Mouse (Mus musculus) cortical plate, adult 2 months (tissue): ENCODE data around the gene Gm21954. TPM values are rescaled to one million over a fixed set of nuclear protein-coding genes. Genes with fewer than 3 reads are reported as not detected.

Experiments used
- H3K27ac ChIP-seq: fragments of 200-500 bp; 2 replicates; pipeline ENCODE4 v1.5.1; 2012; ENCODE audit warnings: low read length, control low read depth, inconsistent platforms; ENCODE audit not compliant: insufficient read depth
- H3K4me1 ChIP-seq: fragments of 200-500 bp; 2 replicates; pipeline ENCODE4 v1.6.1; 2011; ENCODE audit warnings: low read length; ENCODE audit not compliant: control insufficient read depth, insufficient read depth
- H3K4me3 ChIP-seq: fragments of 200-500 bp; 2 replicates; pipeline ENCODE4 v1.5.1; 2011; ENCODE audit warnings: mild to moderate bottlenecking, low read length, control low read depth; ENCODE audit not compliant: insufficient read depth
- CTCF ChIP-seq: fragments of 200-500 bp; IDR thresholded peaks from 2 replicates; pipeline ENCODE4 v1.5.1; 2011; ENCODE audit warnings: mild to moderate bottlenecking, control low read depth, low read length; ENCODE audit not compliant: insufficient read depth; ENCODE audit errors: extremely low read depth
- POLR2A ChIP-seq: fragments of 200-500 bp; IDR thresholded peaks from 2 replicates; pipeline ENCODE4 v1.6.1; 2011; ENCODE audit warnings: mild to moderate bottlenecking, low read length, control low read depth; ENCODE audit not compliant: insufficient read depth; ENCODE audit errors: extremely low read depth
- polyA plus RNA-seq: library from polyadenylated mRNA; depleted of rRNA; stranded (reverse); fragments of >200 nt; gene quantifications from 2 replicates; pipeline ENCODE4 v1.2.3, GENCODE M21; 2012

Gene Gm21954
- polyA plus RNA-seq, 1 experiment: not detected

- TF ChIP-seq POLR2A (no peak), CTCF (no peak)
- peak overlapping the region; percentile 51 for H3K4me3 ChIP-seq
- peak overlapping the region; percentile 95 for H3K27ac ChIP-seq
- peaks cover 2% of the 10 kb centered on the region; the same call in 1 of the 2 replicates for H3K4me1 ChIP-seq
Measured at GRCm38 (mm10) chr3:55462904-55463668, 8.9 kb downstream of the Gm21954 start.

- peak overlapping the region; percentile 51 for H3K4me3 ChIP-seq
- H3K4me1 ChIP-seq: peaks cover 1% of the 10 kb centered on the region; the same call in 1 of the 2 replicates
- TF ChIP-seq POLR2A (peak; percentile 99), CTCF (no peak)
- H3K27ac ChIP-seq: peak overlapping the region; percentile 93
Measured at GRCm38 (mm10) chr3:55461685-55462655, 10.0 kb downstream of the Gm21954 start.

- no peak for TF ChIP-seq POLR2A
- TF ChIP-seq CTCF: no peak
- Histone ChIP-seq H3K4me1 (peaks cover 1% of the 10 kb centered on the region; the same call in 1 of the 2 replicates), H3K4me3 (no peak overlapping the region; the same call in 1 of the 2 replicates), H3K27ac (no peak overlapping the region)
Measured at GRCm38 (mm10) chr3:55461092-55461491, 10.9 kb downstream of the Gm21954 start.

GRCm38 (mm10) chr3:55452464-55452863 is 19.5 kb downstream of the Gm21954 start:
- no peak overlapping the region for H3K4me3 ChIP-seq
- H3K4me1 ChIP-seq: peaks cover 8% of the 10 kb centered on the region
- no peak overlapping the region for H3K27ac ChIP-seq
- TF ChIP-seq POLR2A: no peak

GRCm38 (mm10) chr3:55451877-55452276 is 20.1 kb downstream of the Gm21954 start:
- Histone ChIP-seq H3K4me1 (peaks cover 12% of the 10 kb centered on the region), H3K4me3 (no peak overlapping the region), H3K27ac (no peak overlapping the region)
- no peak for TF ChIP-seq CTCF
- no peak for TF ChIP-seq POLR2A

GRCm38 (mm10) chr3:55451035-55451434 is 21.0 kb downstream of the Gm21954 start:
- TF ChIP-seq POLR2A (no peak), CTCF (no peak)
- peaks cover 15% of the 10 kb centered on the region for H3K4me1 ChIP-seq
- no peak overlapping the region for H3K27ac ChIP-seq
- H3K4me3 ChIP-seq: no peak overlapping the region

DNA sequence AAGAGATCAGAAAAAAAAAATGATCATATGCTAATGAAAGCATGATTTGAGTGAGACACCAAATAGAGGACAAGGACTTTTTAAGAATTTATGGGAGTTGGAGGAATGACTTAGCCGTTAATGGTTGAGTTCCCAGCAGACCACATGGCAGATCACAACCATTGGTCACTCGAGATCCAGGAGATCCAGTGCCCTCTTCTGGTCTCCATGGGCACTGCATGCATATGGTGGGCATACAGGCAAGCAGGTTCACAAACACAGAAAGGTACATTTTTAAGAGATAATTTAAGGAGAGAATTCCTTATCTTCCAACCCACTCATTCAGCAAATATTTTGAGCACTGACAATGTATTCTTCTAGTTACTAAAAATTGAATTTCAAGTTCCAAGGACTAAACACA is 22.9 kb downstream of the Gm21954 start:
- Histone ChIP-seq H3K4me3 (no peak overlapping the region), H3K27ac (no peak overlapping the region), H3K4me1 (peaks cover 15% of the 10 kb centered on the region)
- TF ChIP-seq CTCF: peak; percentile 27; the same call in 1 of the 2 replicates
- TF ChIP-seq POLR2A: no peak

DNA sequence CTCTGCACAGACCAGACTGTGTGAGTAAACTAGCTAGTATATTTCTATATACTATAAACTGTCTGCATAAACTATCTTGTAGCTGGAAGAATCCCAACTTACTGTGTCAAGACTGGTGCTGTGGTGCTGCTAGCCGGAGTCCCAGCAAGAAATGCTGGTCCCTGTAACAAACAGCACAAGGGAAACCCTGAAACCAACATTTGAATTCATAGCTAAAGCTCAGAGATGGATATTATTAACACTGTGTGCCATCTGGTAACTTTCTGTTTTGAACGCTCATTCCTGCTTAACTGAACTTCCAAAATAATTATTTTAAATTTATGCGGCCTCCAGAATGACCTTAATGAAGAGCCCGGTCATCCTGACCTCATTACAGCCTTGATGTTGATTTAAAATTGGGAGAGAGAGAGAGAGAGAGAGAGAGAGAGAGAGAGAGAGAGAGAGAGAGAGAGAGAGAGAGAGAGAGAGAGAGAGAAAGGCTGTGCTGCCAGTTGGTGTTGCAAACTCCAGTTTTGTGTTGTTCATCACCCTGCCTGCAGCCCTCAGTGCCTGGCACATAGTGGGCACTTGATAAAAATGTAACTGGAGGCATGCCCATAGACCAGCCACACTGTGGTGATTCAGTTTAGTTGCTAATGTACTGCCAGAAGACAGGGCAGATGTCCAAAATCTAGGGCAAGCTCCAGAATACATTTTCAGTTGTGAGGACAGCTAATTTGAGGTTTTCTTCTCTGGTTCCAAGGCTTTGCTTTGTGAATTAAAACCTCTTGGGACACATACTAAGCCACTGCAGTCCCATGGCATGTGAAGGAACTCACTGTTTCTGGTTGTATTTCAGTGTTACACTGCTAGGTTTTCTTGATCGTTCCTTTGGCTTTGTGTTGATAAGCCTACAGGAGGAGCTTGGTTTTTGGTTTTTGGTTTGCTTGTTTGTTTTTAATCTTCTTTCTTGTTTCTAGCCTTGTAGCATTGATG is 24.2 kb downstream of the Gm21954 start:
- peak overlapping the region; percentile 82 for H3K27ac ChIP-seq
- TF ChIP-seq POLR2A (no peak), CTCF (no peak)
- H3K4me1 ChIP-seq: peaks cover 21% of the 10 kb centered on the region
- H3K4me3 ChIP-seq: no peak overlapping the region
